Mouse (Mus musculus): ENCODE measurements at regions not wholly inside any gene's neighbourhood (a gene's known extent, or its start where the extent isn't known, plus 50 kb on each side); places are given as distances from the start of the nearest gene placed in this dataset.

DNA sequence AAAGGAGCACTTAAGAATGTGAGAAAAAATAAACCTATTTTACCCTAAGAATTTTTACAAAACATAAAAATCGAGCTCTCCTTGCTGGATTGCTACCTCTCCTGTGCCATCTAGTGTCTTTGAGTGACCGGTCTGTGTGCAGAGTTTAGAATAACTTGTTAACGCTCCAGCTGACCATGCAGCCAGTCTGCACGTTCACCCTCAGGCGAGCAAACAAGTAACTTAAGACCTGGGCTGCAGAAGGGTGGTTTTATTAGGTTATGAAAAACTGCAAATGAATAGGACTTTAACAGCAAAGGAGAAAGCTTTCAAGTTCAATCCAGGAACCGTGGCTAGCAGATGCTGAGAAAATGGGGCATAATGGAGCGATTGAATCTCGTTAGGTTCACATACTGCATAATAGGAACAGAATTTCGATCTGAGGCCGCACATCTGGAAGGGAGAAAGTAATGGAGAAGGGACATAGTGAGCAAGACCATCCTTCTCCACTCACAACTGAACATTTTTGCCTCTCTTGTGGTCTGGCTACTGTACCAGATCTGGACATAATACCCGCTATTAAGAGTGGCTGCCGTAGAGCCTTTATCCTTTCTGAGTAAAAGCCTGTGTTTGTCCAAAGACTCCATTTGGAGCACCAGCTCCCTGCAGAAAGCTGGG, 363.0 kb upstream of the Intu start:
- no peak for DNase-seq (ENCODE audit: low spot score)

DNA sequence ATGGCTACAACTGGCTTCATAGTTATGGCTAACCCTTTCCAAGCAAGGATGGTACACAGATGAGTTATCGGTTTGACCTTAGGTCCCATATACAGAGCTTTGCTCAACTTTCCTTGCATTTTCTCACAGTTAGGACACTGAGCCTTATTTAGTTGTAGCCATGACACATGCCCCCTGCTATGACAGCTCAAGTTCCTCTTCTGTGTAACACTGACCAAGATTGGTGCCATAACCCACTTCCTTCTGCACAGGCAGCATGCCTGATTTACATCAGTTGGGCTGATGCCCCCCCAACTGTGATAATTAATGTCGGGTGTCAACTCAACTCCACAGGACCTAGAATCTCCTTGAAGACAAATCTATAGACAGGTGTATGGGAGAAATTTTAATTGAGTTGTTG, 361.5 kb upstream of the Intu start:
- DNase-seq (ENCODE audit: low spot score): no peak

DNA sequence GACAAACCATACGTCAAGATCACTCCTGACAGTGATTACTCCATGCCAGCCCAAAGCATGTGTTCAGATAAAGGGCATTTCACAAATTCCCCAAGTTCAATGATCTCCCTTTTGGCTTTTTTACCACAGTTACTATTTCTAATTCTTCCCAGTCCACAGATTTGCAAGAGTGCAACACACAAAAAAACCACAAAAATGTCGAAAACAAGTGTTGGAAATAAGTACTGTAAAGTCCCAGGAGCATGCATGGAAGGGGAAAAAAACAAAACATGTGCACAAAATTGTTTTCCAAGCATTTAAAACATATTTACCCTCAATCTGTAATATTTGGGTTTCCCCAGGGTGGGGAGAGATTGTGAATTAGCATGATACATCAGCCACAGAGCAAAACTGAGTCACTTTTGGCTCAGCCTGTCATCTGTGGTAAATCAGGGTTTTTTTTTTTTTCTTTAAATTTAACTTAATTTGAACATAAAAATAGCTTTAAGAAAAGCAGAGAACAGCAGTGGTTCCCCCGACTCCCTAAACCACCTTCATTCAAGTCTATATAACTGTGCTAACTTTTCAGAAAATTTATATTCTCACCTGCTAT, 351.3 kb upstream of the Intu start:
- no peak for DNase-seq (ENCODE audit: low spot score)

DNA sequence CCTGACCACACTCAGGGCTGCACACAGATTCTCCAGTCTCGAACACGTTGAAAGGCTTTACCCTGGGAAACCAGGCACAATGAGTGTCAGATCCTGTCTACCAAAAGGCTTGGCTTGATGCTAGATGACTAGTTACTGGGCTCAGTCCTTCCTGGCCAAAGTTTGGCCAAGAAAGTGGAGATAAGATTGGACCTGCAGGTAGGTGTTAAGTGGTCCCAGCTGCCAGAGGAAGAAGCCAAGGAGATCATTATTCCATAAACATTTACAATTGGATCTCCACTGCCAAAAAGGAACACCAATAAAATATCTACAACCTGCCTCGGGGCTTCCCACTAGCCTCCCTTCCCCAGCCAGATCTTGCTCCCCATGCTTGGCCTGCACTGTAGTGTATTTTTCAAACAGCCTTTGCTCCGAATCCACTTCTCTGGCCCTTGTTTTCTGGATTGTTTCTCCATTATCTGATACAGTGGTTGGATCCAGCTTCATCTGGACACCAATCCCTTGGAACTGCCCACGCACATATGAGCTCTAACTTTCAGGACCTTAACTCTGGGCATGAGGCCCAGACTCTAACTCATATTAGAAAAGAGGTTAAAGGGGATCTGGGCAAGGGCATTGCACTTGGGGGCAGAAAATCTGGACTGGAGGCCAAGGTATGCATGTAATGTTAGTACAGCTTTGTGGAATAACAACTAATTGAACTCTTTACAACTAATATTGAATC, 345.3 kb upstream of the Intu start:
- DNase-seq (ENCODE audit: low spot score): no peak

DNA sequence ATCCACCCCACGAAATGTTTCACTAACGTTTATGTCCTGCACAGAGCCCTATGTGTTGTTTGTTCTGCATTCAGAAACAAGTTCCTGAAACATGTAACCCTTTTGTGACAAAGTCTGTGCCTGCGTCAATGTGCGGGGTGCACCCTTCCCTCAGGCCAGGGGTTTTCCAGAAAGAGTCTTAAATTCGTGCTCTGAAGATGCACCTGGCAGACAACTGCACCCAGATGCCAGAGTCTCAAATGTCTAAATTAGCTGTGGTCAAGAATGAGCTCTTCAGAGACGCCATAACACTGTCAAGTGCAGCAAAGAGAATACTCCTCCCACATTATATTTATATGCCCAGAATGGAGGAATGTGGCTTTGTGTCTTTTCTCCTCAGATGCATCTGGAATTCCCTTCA, 341.6 kb upstream of the Intu start:
- no peak for DNase-seq (ENCODE audit: low spot score)

DNA sequence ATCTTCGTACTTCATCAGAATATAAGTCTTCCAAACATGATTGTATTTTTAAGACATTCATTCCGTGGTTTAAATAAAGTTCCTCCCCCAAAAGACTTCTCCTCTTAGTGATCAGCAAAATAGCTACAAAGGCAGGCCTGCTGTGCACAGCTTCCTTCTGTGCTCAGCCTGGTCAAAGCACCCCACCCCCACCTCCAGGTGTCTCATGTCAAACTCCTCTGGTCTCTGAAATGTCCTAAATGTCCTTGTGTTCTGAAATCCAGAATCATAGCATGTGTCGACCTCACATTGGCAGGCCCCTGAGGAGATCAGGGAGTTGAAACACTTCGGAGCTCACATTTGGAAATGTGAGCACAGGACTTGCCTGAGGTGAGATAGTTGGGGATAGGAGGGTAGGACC, 341.1 kb upstream of the Intu start:
- no peak for DNase-seq (ENCODE audit: low spot score)

DNA sequence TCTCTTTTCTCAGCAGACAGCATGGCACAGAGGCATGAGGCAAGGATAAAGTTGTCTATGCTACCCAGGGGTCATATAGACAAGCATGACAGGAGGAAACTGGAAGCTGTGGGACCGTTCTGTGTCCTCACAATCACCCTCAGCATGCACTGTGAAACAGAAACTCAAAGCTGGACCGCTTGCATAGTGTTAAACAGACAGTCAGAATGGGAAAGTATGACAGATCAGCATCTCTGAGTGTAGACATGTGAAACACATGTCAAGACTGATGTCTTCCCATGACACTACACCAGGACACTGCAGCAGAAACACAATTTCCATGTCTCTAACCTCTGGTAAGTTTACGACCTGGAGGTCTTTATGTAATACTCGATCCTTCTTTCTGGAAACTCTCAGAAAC, 330.9 kb upstream of the Intu start:
- DNase-seq (ENCODE audit: low spot score): no peak

DNA sequence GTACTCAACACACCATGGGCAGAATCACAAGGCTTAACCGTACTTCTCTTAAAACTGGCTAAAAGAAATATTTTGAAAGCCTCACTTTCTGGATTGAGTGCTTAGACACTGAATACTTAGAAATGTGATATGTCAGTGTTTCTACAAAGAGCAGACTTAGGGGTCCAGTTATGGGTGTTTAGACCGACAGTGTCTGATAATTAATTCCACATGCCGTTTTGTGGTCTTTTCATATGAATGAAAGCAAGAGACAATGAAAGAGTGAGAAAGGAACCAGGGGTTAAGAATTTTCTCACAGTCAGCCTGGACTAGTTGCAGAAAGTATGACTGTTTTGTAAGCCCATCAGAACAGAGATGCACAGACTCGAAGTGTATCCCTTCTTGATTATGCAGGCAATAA, 324.8 kb upstream of the Intu start:
- no peak for DNase-seq (ENCODE audit: low spot score)

DNA sequence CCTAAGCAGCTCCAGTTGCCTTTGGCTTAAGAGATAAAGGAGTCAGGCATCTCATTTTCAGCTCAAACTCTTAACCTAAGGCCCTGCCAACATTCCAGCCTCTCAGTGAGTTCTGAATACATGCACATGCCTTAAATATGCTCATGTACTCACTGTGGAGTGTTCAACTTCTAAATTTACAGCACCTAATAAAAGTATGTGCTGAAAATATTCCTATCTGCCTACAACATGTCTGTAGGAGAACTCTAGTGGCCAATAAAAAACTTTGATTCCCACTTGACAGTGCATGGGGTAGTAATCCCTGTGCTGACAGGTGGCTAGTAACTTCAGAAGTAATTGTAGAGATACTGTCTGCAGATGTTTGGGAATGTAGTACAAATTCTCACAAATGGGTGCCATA, 319.3 kb upstream of the Intu start:
- no peak for DNase-seq (ENCODE audit: low spot score)

DNA sequence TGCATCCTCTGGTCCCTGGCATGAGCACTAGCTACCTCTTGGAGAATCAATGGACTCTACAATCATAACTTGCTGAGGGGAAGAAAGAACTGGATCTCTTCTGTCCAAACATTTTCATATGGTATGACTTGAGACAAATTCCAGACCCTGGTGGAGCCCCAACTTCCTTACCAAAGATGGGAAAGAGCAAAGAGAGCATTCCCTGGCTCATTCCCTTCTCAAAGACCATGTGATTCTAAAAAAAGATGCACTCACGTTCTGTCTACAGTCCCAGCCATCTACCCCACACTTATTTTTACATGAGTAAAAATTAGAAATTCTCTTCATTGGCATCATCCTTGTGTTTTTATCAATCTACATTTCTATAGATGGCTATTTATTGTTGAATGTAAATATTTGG, 304.3 kb upstream of the Intu start:
- no peak for DNase-seq (ENCODE audit: low spot score)

DNA sequence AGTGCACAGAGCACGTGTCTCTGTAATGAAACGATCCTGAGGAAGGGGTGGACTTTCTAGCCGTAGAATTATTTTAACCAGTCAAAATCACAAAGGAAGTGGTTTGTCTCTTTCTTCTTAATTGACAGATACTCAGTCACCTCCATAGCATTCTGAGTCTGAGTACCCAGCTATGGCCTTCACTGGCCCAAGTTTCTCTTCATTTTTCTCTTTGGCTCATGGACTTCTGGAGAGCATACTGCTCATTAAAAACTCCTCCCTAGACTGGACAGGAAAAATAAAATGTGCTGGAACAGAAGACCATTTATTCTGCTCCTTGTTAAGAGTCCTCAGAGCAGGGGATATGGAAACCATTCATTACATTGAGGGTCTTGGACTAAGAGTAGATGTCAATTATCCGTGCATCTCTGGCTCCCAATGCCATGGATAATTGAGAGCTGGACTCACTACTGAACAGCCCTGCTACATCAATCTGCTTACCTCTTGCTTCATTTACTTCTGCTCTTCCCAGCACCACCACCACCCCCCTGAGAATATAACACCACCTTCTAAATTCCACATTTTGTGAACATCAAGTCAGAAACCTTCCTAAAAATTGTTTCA, 287.5 kb upstream of the Intu start:
- DNase-seq (ENCODE audit: low spot score): no peak

DNA sequence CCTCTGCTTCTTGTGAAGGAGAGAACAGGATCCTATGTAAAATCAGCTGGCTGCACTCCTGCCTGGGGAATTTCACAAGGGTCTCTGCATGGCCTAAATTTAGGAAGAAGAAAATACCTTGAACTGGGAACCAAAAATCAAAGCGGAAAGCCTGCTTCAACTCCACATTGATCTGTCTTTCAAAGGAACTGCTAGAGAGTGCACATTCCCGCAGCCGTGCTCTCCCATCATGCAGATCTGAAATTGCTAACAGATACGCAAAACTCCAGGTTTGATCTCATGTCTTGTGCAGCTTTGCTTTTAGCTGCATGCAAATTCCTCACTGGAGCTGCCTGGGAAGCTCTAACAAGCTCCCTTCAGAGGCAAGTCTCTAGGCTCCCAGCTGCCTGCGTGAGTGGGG, 276.7 kb upstream of the Intu start:
- DNase-seq (ENCODE audit: low spot score): no peak

DNA sequence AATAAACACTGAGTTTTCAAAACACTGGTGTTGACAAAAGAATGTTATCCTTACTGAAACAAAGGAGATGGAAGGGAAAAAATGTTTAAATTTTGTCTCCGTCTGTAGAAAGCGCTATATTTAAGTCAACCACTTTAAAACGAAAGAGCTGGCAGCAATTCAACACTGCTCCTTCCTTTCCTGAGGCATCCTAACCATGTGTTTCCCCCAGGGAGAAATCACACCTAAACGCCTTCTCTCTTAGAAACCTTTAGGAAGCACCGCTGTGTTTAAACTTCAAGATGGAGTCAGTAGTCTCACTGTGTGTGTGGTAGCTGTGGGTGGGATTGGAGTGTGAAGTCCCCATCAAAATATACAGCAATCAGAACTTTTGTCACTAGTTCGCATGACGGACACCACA, 268.6 kb upstream of the Intu start:
- no peak for DNase-seq (ENCODE audit: low spot score)

DNA sequence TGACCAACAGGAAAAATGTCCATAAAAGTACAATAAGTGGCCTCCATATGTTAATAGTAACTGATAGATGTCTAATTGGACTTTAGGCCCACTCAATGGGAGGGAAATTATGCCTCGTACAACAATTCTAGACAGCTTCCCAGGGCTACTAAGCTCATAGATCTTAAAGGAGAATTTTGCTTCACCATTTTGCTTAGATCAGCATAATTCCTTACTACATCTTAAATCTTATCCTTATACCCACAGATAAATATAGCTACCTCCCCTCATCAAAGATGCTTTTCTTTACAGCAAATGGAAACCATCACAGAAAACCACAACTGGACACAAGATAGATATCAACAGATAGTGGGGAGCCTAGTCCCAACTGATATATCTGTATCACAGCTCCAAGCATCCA, 263.6 kb upstream of the Intu start:
- no peak for DNase-seq (ENCODE audit: low spot score)

DNA sequence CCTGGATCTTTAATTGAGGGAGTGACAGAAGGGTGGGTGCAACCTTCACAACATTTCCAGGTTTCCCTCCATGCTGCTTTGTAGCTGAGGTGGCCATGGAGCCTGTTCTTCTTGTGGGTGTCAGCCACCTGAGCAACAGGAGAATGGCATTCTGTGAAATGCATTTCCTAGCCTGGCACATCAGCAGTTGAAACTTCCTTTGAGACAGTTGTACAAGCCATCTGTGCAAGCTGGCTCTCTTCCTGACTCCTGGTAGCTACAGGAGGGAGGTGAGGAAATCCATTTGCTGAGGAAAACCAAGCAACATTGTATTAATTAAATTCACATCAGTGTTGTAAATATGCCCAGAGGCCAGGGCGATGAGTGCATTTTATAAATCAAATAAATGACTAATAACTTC, 248.2 kb upstream of the Intu start:
- DNase-seq (ENCODE audit: low spot score): no peak

DNA sequence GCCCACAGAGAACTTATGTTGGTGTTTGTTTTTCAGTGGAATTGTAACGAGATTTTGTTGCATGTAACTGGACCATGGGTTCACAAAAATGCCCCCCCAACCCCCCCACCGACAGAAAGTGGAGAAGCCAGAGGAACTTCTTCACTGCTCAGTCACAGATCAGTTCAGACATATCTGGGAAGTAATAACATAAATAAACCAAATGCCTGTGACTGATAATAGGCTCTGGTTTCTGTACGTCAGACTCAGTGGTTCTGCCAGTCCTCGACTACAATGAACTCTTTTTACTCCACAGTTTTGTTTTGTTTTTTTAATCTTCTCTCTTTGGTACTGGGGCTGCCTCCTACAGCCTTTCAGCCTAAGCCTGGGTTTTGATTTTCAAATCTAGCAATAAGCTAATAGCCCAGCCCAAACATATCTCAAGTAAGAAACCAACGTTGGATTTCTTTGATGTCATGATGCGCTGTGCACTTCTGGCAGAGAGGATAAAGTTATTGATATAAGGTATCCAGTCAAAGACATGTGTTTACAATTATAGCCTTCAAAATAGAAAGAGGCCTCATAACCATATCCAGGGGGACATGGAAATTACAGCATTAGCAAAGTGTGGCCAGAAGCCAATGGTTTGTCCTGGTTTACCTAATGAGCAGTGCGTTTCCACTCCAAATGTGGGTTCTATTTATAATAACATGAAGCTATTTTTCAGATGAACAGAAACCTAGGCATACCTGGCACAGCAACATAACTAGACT, 244.0 kb upstream of the Intu start:
- DNase-seq (ENCODE audit: low spot score): no peak

DNA sequence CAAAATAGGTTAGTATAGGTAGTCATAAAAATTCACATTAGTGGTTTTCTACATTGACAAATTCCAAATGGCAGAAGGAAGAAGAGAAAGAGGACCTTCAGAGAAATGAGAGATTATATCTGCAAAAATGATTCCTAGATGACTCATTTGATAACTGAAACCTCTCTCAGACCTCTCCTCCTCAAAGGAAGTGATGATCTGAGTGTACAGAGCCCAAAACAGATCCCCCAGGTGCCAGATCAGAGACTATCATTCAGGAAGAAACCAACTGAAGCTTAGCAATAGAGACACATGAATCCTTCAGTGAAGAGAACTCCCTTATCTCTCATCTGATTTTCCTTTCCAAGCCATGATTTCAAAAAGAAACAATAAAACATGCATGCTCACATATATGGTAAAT, 234.0 kb upstream of the Intu start:
- no peak for DNase-seq (ENCODE audit: low spot score)

DNA sequence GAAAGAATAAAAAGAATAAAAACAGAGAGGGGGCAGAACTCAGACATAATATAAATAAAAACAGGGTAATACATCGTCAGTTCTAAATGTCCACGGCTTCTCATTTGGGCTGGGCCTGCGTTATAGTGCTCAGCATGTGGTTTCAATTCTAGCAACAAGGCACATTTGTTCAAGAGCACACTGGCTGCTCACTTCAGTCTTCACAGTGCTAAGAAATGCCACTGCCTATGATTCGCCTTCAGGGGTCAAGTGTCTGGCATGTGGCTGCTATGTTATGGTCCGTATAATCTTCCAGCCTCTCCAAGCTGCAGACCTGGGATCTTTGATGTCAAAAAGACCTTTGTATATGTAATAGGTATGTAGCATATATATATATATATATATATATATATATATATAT, 210.8 kb upstream of the Intu start:
- DNase-seq (ENCODE audit: low spot score): no peak

DNA sequence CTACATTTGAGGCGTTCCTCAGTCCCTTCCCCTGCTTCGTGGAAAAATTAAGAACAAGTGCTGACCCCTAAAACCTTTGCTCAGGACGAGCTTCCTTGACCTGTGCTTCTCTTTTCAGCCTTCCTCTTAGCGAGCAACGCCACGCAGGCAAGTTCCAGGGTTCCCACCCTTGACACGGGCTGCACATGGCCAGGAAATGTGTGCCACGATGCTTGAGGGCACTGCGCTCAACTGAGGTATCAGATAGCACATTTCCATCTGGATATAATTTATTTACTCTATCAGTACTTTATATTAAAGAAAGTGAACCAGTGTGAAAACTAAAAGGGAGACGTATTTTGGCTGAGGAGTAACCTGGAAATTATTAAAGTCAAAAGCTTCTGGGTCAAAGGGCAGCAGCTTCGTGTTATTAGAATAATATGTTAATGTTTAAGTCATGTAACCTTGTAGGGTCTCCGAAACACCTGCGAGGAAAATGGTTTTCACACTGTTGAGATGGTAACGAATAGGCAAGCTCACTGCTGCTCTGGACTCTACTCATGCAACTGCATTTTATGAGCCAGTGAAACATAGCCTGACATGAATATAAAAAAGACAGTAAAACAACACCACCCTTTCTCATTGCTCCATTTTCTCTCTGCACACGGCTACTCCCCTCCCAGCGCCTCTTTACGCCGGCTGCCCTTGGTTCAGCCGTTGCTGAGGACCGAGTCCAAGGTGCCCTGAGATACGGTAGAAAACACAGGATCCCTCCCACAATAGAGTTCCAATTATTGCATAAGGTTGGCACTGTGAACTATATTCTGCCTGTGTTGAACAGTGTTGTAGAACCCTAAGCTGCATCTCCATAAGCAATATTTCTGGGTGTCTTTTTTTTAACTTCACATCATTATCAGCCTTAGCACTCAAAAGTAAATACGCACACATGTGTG, 204.9 kb upstream of the Intu start:
- no peak for DNase-seq (ENCODE audit: low spot score)

DNA sequence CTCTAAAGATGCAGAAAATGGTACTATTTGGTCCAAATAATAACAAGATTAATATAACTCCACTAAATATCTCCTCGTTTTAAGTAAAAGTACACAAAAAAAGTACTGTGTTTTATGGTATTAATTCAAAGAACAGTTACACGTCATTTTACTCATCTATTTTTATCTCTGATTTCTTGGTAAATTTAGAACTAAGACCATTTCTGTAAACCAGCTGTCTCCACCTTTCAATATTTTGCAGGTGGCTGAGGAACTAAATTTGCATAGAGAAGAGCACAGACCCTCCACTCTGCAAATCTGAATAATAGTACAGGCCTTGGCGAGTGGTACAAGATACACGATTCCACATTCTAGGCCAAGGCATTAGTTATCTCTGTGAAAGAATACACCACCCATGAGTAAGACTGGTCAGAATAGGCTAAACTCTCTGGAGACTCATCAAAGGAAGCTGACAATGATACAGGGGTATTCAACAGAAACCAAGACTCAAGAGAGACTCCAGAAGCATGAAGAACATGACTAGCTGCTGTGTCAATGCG, 191.5 kb upstream of the Intu start:
- DNase-seq (ENCODE audit: low spot score): no peak

DNA sequence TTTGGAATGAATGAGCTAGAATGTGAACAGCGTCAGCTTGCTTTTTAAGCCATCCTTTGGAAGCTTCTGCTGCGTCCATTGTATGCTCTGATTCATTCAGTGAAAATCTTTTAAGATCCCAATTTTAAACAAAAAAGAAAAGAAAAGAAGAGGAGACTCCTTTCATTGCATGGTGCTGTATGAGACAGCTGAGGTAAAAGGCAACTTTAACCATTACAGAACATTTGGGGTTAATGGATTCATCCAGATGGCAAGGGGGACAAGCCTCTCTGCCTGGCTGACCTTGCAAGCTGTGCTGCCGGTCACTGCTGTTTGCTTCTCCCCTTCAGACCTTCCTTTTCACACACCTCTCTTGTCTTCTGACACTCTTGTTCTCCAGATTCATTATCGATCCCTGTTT, 176.0 kb upstream of the Intu start:
- DNase-seq (ENCODE audit: low spot score): no peak
